Mouse (Mus musculus): ENCODE results near the gene Plxna4. TPM values are rescaled to one million over a fixed set of nuclear protein-coding genes. Genes with fewer than 3 reads are reported as not detected.
"Not testable (repeated sequence)": the region's sequence is repeated elsewhere in the genome, so short reads cannot be mapped to it uniquely, and the experiment has no call there.

Gene Plxna4
- polyA plus RNA-seq, 1 experiment = 3.5 TPM

GRCm38 (mm10) chr6:32518617-32519016 is 69.4 kb downstream of the Plxna4 start:
- Histone ChIP-seq H3K4me1 (peaks cover 67% of the 10 kb centered on the region), H3K27me3 (replicated peaks) (peaks cover 7% of the 10 kb centered on the region), H3K4me3 (replicated peaks) (no peak overlapping the region), H3K36me3 (replicated peaks; ENCODE audit: low read length) (peaks cover 46% of the 10 kb centered on the region), H3K9me3 (no peaks in the 10 kb centered on the region)
- TF ChIP-seq FLI1 (IDR thresholded peaks at IDR 0.05; ENCODE audit: low read length) (no peak), GATA1 (IDR thresholded peaks at IDR 0.05; ENCODE audit: borderline replicate concordance, low read length) (no peak)

GRCm38 (mm10) chr6:32514096-32514495 is 73.9 kb downstream of the Plxna4 start:
- TF ChIP-seq GATA1 (IDR thresholded peaks at IDR 0.05; ENCODE audit: borderline replicate concordance, low read length) (no peak), FLI1 (IDR thresholded peaks at IDR 0.05; ENCODE audit: low read length) (no peak)
- Histone ChIP-seq H3K36me3 (replicated peaks; ENCODE audit: low read length) (peaks cover 83% of the 10 kb centered on the region), H3K4me3 (replicated peaks) (no peak overlapping the region), H3K27me3 (replicated peaks) (peaks cover 5% of the 10 kb centered on the region), H3K4me1 (peaks cover 75% of the 10 kb centered on the region), H3K9me3 (no peaks in the 10 kb centered on the region)

- no peak for TF ChIP-seq FLI1 (IDR thresholded peaks at IDR 0.05; ENCODE audit: low read length)
- no peak for TF ChIP-seq GATA1 (IDR thresholded peaks at IDR 0.05; ENCODE audit: borderline replicate concordance, low read length)
- H3K4me3 ChIP-seq (replicated peaks) = peak overlapping the region; percentile 47
- H3K4me1 ChIP-seq = peaks cover 83% of the 10 kb centered on the region
Observed at GRCm38 (mm10) chr6:32512010-32512409, 76.0 kb downstream of the Plxna4 start.

GRCm38 (mm10) chr6:32510924-32511323 is 77.1 kb downstream of the Plxna4 start:
- H3K4me3 ChIP-seq (replicated peaks) = peak overlapping the region; percentile 88
- peaks cover 77% of the 10 kb centered on the region for H3K36me3 ChIP-seq (replicated peaks; ENCODE audit: low read length)
- H3K4me1 ChIP-seq = peaks cover 84% of the 10 kb centered on the region
- no peaks in the 10 kb centered on the region for H3K27me3 ChIP-seq (replicated peaks)
- TF ChIP-seq GATA1 (IDR thresholded peaks at IDR 0.05; ENCODE audit: borderline replicate concordance, low read length) (no peak), FLI1 (IDR thresholded peaks at IDR 0.05; ENCODE audit: low read length) (no peak)
- H3K9me3 ChIP-seq = no peaks in the 10 kb centered on the region

More at GRCm38 (mm10) chr6:32512010-32512409, 76.0 kb downstream of the Plxna4 start:
- Histone ChIP-seq H3K36me3 (replicated peaks; ENCODE audit: low read length) (peaks cover 78% of the 10 kb centered on the region), H3K9me3 (no peaks in the 10 kb centered on the region), H3K27me3 (replicated peaks) (peaks cover 3% of the 10 kb centered on the region)

- no peaks in the 10 kb centered on the region for H3K9me3 ChIP-seq
- H3K4me3 ChIP-seq (replicated peaks) = peak overlapping the region; percentile 88
- peaks cover 78% of the 10 kb centered on the region for H3K36me3 ChIP-seq (replicated peaks; ENCODE audit: low read length)
- peaks cover 88% of the 10 kb centered on the region for H3K4me1 ChIP-seq
- no peak for TF ChIP-seq FLI1 (IDR thresholded peaks at IDR 0.05; ENCODE audit: low read length)
- TF ChIP-seq GATA1 (IDR thresholded peaks at IDR 0.05; ENCODE audit: borderline replicate concordance, low read length) = no peak
- no peaks in the 10 kb centered on the region for H3K27me3 ChIP-seq (replicated peaks)
Observed at GRCm38 (mm10) chr6:32510491-32510890, 77.5 kb downstream of the Plxna4 start.

- Histone ChIP-seq H3K36me3 (replicated peaks; ENCODE audit: low read length) (peaks cover 71% of the 10 kb centered on the region), H3K9me3 (no peaks in the 10 kb centered on the region), H3K27me3 (replicated peaks) (no peaks in the 10 kb centered on the region), H3K4me3 (replicated peaks) (no peak overlapping the region), H3K4me1 (peaks cover 96% of the 10 kb centered on the region)
- no peak for TF ChIP-seq FLI1 (IDR thresholded peaks at IDR 0.05; ENCODE audit: low read length)
- no peak for TF ChIP-seq GATA1 (IDR thresholded peaks at IDR 0.05; ENCODE audit: borderline replicate concordance, low read length)
Observed at GRCm38 (mm10) chr6:32509046-32509445, 78.9 kb downstream of the Plxna4 start.

GRCm38 (mm10) chr6:32504963-32505362 is 83.0 kb downstream of the Plxna4 start:
- H3K27me3 ChIP-seq (replicated peaks) = no peaks in the 10 kb centered on the region
- H3K9me3 ChIP-seq = no peaks in the 10 kb centered on the region
- no peak overlapping the region for H3K4me3 ChIP-seq (replicated peaks)
- peaks cover 34% of the 10 kb centered on the region for H3K36me3 ChIP-seq (replicated peaks; ENCODE audit: low read length)
- TF ChIP-seq GATA1 (IDR thresholded peaks at IDR 0.05; ENCODE audit: borderline replicate concordance, low read length) (no peak), FLI1 (IDR thresholded peaks at IDR 0.05; ENCODE audit: low read length) (no peak)
- peaks cover 62% of the 10 kb centered on the region for H3K4me1 ChIP-seq

- Histone ChIP-seq H3K36me3 (replicated peaks; ENCODE audit: low read length) (peaks cover 40% of the 10 kb centered on the region), H3K4me1 (peaks cover 41% of the 10 kb centered on the region)
- H3K9me3 ChIP-seq; H3K4me3 ChIP-seq (replicated peaks); H3K27me3 ChIP-seq (replicated peaks): not testable (repeated sequence)
Observed at GRCm38 (mm10) chr6:32501186-32501585, 86.8 kb downstream of the Plxna4 start.

- Histone ChIP-seq H3K4me1 (peaks cover 48% of the 10 kb centered on the region), H3K36me3 (replicated peaks; ENCODE audit: low read length) (peaks cover 59% of the 10 kb centered on the region), H3K4me3 (replicated peaks) (no peak overlapping the region), H3K27me3 (replicated peaks) (peaks cover 17% of the 10 kb centered on the region), H3K9me3 (no peaks in the 10 kb centered on the region)
- no peak for TF ChIP-seq FLI1 (IDR thresholded peaks at IDR 0.05; ENCODE audit: low read length)
Observed at GRCm38 (mm10) chr6:32498106-32498505, 89.9 kb downstream of the Plxna4 start.

- Histone ChIP-seq H3K4me1 (peaks cover 60% of the 10 kb centered on the region), H3K4me3 (replicated peaks) (no peak overlapping the region), H3K9me3 (no peaks in the 10 kb centered on the region), H3K36me3 (replicated peaks; ENCODE audit: low read length) (peaks cover 72% of the 10 kb centered on the region), H3K27me3 (replicated peaks) (peaks cover 20% of the 10 kb centered on the region)
- no peak for TF ChIP-seq GATA1 (IDR thresholded peaks at IDR 0.05; ENCODE audit: borderline replicate concordance, low read length)
- no peak for TF ChIP-seq FLI1 (IDR thresholded peaks at IDR 0.05; ENCODE audit: low read length)
Observed at GRCm38 (mm10) chr6:32496109-32496508, 91.9 kb downstream of the Plxna4 start.

- H3K4me1 ChIP-seq = peaks cover 66% of the 10 kb centered on the region
- peaks cover 77% of the 10 kb centered on the region for H3K36me3 ChIP-seq (replicated peaks; ENCODE audit: low read length)
- TF ChIP-seq FLI1 (IDR thresholded peaks at IDR 0.05; ENCODE audit: low read length) (no peak), GATA1 (IDR thresholded peaks at IDR 0.05; ENCODE audit: borderline replicate concordance, low read length) (no peak)
- no peaks in the 10 kb centered on the region for H3K9me3 ChIP-seq
- H3K27me3 ChIP-seq (replicated peaks) = peaks cover 20% of the 10 kb centered on the region
- H3K4me3 ChIP-seq (replicated peaks) = no peak overlapping the region
Observed at GRCm38 (mm10) chr6:32495532-32495931, 92.5 kb downstream of the Plxna4 start.
